Mouse (Mus musculus): ENCODE measurements at regions not wholly inside any gene's neighbourhood (a gene's known extent, or its start where the extent isn't known, plus 50 kb on each side); places are given as distances from the start of the nearest gene placed in this dataset.

- peak in 1 of 2 experiments; percentile 53 for DNase-seq (ENCODE audit: extremely low spot score in 1 of 2, low spot score in 1 of 2)
Observed at GRCm38 (mm10) chr5:35332001-35332400, 53.9 kb downstream of the Adra2c start.

- DNase-seq (ENCODE audit: extremely low spot score in 1 of 2, low spot score in 1 of 2) = no peak
Observed at GRCm38 (mm10) chr5:35334416-35335059, 54.4 kb upstream of the Hmx1 start.

GRCm38 (mm10) chr5:35335081-35335480 is 53.8 kb upstream of the Hmx1 start:
- no peak for DNase-seq (ENCODE audit: extremely low spot score in 1 of 2, low spot score in 1 of 2)
